Mouse (Mus musculus) WW6 (cell line): ENCODE measurements at regions not wholly inside any gene's neighbourhood (a gene's known extent, or its start where the extent isn't known, plus 50 kb on each side); places are given as distances from the start of the nearest gene placed in this dataset.

ENCODE experiments used
- DNase-seq: peaks from one replicate; pipeline ENCODE4 v3.0.0-alpha.2; 2013; ENCODE audit warnings: low read depth, low spot score

GRCm38 (mm10) chr12:118659240-118660120 lies 186.6 kb upstream of the Sp8 start:
- DNase-seq, result no peak

- DNase-seq, result no peak
These were observed 195.5 kb upstream of the Sp8 start for GRCm38 (mm10) chr12:118650483-118651160.

GRCm38 (mm10) chr12:118649323-118649973 lies 196.7 kb upstream of the Sp8 start:
- DNase-seq, result no peak

- no peak for DNase-seq
These were observed 197.5 kb upstream of the Sp8 start for GRCm38 (mm10) chr12:118648673-118649072.

GRCm38 (mm10) chr12:118647270-118648042 lies 198.7 kb upstream of the Sp8 start:
- DNase-seq, result no peak

GRCm38 (mm10) chr12:118640925-118641324 lies 205.2 kb upstream of the Sp8 start:
- DNase-seq, result no peak

GRCm38 (mm10) chr12:118637214-118637613 lies 208.9 kb upstream of the Sp8 start:
- no peak for DNase-seq

GRCm38 (mm10) chr12:118635456-118635855 lies 210.7 kb upstream of the Sp8 start:
- no peak for DNase-seq

- DNase-seq, result no peak
These were observed 215.8 kb upstream of the Sp8 start for GRCm38 (mm10) chr12:118630373-118630772.

- DNase-seq, result no peak
These were observed 224.2 kb upstream of the Sp8 start for GRCm38 (mm10) chr12:118621697-118622485.

- no peak for DNase-seq
These were observed 225.1 kb upstream of the Sp8 start for GRCm38 (mm10) chr12:118620847-118621636.

GRCm38 (mm10) chr12:118597015-118597414 lies 249.1 kb upstream of the Sp8 start:
- no peak for DNase-seq

- no peak for DNase-seq
These were observed 251.2 kb upstream of the Sp8 start for GRCm38 (mm10) chr12:118594781-118595574.

- DNase-seq, result no peak
These were observed 262.1 kb upstream of the Sp8 start for GRCm38 (mm10) chr12:118583829-118584628.

GRCm38 (mm10) chr12:118569811-118570210 lies 268.6 kb upstream of the Sp4 start:
- no peak for DNase-seq

GRCm38 (mm10) chr12:118566681-118567080 lies 265.4 kb upstream of the Sp4 start:
- DNase-seq, result no peak

GRCm38 (mm10) chr12:118564394-118565112 lies 263.3 kb upstream of the Sp4 start:
- no peak for DNase-seq

GRCm38 (mm10) chr12:118562226-118562625 lies 261.0 kb upstream of the Sp4 start:
- no peak for DNase-seq
